Mouse (Mus musculus) right cerebral cortex, postnatal 25 days (tissue): Measurements from ENCODE around the gene Myo5c.

Source experiments
- DNase-seq: peaks from one replicate; pipeline ENCODE4 v3.0.0; 2022

Gene Myo5c

DNA sequence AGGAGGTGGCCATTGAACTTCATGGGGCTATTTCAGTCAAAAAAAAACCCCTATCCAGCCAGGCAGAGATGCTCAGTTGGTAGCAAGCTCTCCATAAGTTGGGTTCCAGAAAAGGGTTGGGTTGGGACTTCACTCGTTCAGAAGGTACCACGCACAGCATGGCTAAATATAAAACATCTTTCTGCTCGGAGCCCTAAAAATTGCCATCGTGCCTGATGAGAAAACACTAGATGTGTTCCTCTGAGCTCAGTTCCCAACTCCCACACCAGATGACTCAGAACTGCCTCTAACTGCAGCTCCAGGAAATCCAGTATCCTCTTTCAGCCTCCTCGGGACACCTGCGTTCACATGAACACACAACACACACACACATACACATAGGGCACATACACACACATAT, 106.2 kb downstream of the Myo5c start:
- DNase-seq = peak; percentile 76

- DNase-seq = no peak
Measured at GRCm38 (mm10) chr9:75342433-75342832, 110.6 kb downstream of the Myo5c start.

DNA sequence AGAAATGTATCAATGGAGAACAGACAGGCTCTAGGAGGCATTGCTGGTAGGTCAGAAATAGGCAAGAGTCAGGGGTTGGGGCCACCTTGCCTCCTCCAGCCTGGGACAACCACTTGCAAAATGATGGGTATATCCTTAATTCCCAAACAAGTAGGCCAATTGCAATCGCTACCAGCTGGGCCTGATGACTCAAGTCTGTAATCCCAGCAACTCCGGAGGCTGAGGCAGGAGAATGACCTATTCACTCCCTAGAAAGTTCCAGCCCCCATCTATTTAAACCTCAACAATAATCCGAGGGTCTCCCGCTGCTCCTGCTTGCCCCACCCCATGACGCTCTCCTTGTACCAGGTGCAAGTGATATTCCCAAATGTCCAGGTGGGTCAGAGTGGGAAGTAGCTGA, 115.6 kb downstream of the Myo5c start, which contains the start of gene Bcl2l10:
Gene Bcl2l10, plus strand, starts transcription at position 301 of the 400 bp plus-strand sequence.
- no peak for DNase-seq

DNA sequence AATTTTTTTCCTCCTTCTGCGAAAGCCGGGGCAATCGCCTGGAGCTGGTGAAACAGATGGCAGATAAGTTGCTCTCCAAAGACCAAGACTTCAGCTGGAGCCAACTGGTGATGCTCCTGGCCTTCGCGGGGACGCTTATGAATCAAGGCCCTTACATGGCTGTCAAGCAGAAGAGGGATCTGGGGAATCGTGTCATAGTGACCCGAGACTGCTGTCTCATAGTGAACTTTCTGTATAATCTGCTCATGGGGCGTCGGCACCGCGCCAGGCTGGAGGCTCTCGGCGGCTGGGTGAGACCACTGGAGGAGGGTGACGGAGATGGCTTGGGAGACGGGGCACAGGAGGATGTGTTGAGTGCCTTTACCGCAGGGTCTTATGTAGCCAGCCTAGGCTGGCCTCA, 116.2 kb downstream of the Myo5c start:
- DNase-seq = no peak

DNA sequence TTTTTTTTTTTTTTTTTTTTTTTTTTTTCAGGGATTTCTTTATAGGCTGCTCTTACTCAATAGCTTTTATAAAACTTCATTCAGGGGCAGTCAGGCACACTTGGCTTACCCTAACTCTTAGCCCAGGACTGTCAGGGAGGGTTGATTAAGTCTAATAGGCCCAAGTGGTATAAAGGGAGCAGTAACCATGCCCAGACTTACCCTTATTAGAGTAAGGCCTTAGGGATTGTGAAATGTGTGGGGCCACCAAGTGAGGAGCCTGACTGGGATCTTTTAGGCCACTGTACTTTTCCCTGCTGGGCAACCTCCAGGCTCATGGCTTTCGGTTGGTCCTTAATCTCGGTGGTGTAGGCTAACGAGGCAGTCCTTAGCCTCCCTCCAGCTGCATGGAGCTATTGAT, 116.8 kb downstream of the Myo5c start:
- DNase-seq = no peak

- peak; percentile 21 for DNase-seq
Measured at GRCm38 (mm10) chr9:75353094-75353493, 121.3 kb downstream of the Myo5c start.
